Mouse (Mus musculus): ENCODE data around the gene Srek1.
A peak's percentile ranks its signal among the peaks of the same experiment; 100 is the strongest.

Gene Srek1

GRCm38 (mm10) chr13:103761971-103762370 is 12.4 kb downstream of the Srek1 start:
- TF ChIP-seq CTCF (conservative IDR thresholded peaks at IDR 0.05; ENCODE audit: low read length) (no peak), POU5F1 (IDR thresholded peaks at IDR 0.05; ENCODE audit: borderline replicate concordance, low read length) (no peak), NANOG (IDR thresholded peaks at IDR 0.05; ENCODE audit: borderline replicate concordance, low read length) (no peak)
- no peaks in the 10 kb centered on the region for H3K27me3 ChIP-seq (ENCODE audit: insufficient read depth, low read length)

GRCm38 (mm10) chr13:103751421-103751820 is 23.0 kb downstream of the Srek1 start:
- H3K9me3 ChIP-seq (ENCODE audit: low read length), result peaks cover 4% of the 10 kb centered on the region; the same call in 1 of the 2 replicates

More at GRCm38 (mm10) chr13:103761971-103762370, 12.4 kb downstream of the Srek1 start:
- H3K36me3 ChIP-seq (ENCODE audit: insufficient read depth, low read length), result peaks cover 87% of the 10 kb centered on the region
- H3K4me3 ChIP-seq (replicated peaks; ENCODE audit: low read length), result no peak overlapping the region
- no peaks in the 10 kb centered on the region for H3K9me3 ChIP-seq (ENCODE audit: low read length)
- no peaks in the 10 kb centered on the region for H3K4me1 ChIP-seq (replicated peaks; ENCODE audit: low read depth, low read length)

GRCm38 (mm10) chr13:103745688-103746087 is 28.7 kb downstream of the Srek1 start:
- H3K36me3 ChIP-seq (ENCODE audit: insufficient read depth, low read length), result peaks cover 97% of the 10 kb centered on the region

More at GRCm38 (mm10) chr13:103751421-103751820, 23.0 kb downstream of the Srek1 start:
- TF ChIP-seq CTCF (conservative IDR thresholded peaks at IDR 0.05; ENCODE audit: low read length) (peak; percentile 21), POU5F1 (IDR thresholded peaks at IDR 0.05; ENCODE audit: borderline replicate concordance, low read length) (no peak)
- H3K4me3 ChIP-seq (replicated peaks; ENCODE audit: low read length), result no peak overlapping the region
- H3K27me3 ChIP-seq (ENCODE audit: insufficient read depth, low read length), result no peaks in the 10 kb centered on the region
- H3K36me3 ChIP-seq (ENCODE audit: insufficient read depth, low read length), result peaks cover 86% of the 10 kb centered on the region
- H3K4me1 ChIP-seq (replicated peaks; ENCODE audit: low read depth, low read length), result no peaks in the 10 kb centered on the region

GRCm38 (mm10) chr13:103745160-103745559 is 29.2 kb downstream of the Srek1 start:
- TF ChIP-seq POU5F1 (IDR thresholded peaks at IDR 0.05; ENCODE audit: borderline replicate concordance, low read length) (no peak), NANOG (IDR thresholded peaks at IDR 0.05; ENCODE audit: borderline replicate concordance, low read length) (no peak), CTCF (conservative IDR thresholded peaks at IDR 0.05; ENCODE audit: low read length) (no peak)
- no peaks in the 10 kb centered on the region for H3K27me3 ChIP-seq (ENCODE audit: insufficient read depth, low read length)
- peaks cover 28% of the 10 kb centered on the region for H3K9me3 ChIP-seq (ENCODE audit: low read length)
- no peaks in the 10 kb centered on the region for H3K4me1 ChIP-seq (replicated peaks; ENCODE audit: low read depth, low read length)
- H3K4me3 ChIP-seq (replicated peaks; ENCODE audit: low read length), result no peak overlapping the region
- H3K36me3 ChIP-seq (ENCODE audit: insufficient read depth, low read length), result peaks cover 95% of the 10 kb centered on the region

More at GRCm38 (mm10) chr13:103745688-103746087, 28.7 kb downstream of the Srek1 start:
- H3K27me3 ChIP-seq (ENCODE audit: insufficient read depth, low read length), result no peaks in the 10 kb centered on the region
- TF ChIP-seq POU5F1 (IDR thresholded peaks at IDR 0.05; ENCODE audit: borderline replicate concordance, low read length), result no peak
- TF ChIP-seq NANOG (IDR thresholded peaks at IDR 0.05; ENCODE audit: borderline replicate concordance, low read length), result no peak
- no peak for TF ChIP-seq CTCF (conservative IDR thresholded peaks at IDR 0.05; ENCODE audit: low read length)
- H3K4me1 ChIP-seq (replicated peaks; ENCODE audit: low read depth, low read length), result no peaks in the 10 kb centered on the region
- H3K9me3 ChIP-seq (ENCODE audit: low read length), result peaks cover 28% of the 10 kb centered on the region
- H3K4me3 ChIP-seq (replicated peaks; ENCODE audit: low read length), result no peak overlapping the region

- H3K9me3 ChIP-seq (ENCODE audit: low read length), result no peaks in the 10 kb centered on the region
- TF ChIP-seq POU5F1 (IDR thresholded peaks at IDR 0.05; ENCODE audit: borderline replicate concordance, low read length), result no peak
- no peak for TF ChIP-seq NANOG (IDR thresholded peaks at IDR 0.05; ENCODE audit: borderline replicate concordance, low read length)
- TF ChIP-seq CTCF (conservative IDR thresholded peaks at IDR 0.05; ENCODE audit: low read length), result no peak
- peaks cover 53% of the 10 kb centered on the region for H3K36me3 ChIP-seq (ENCODE audit: insufficient read depth, low read length)
- no peak overlapping the region for H3K4me3 ChIP-seq (replicated peaks; ENCODE audit: low read length)
- no peaks in the 10 kb centered on the region for H3K4me1 ChIP-seq (replicated peaks; ENCODE audit: low read depth, low read length)
- H3K27me3 ChIP-seq (ENCODE audit: insufficient read depth, low read length), result no peaks in the 10 kb centered on the region
These were observed 38.9 kb downstream of the Srek1 start for GRCm38 (mm10) chr13:103735330-103736007.

- Histone ChIP-seq H3K4me1 (replicated peaks; ENCODE audit: low read depth, low read length) (no peaks in the 10 kb centered on the region), H3K9me3 (ENCODE audit: low read length) (peaks cover 23% of the 10 kb centered on the region), H3K27me3 (ENCODE audit: insufficient read depth, low read length) (no peaks in the 10 kb centered on the region), H3K36me3 (ENCODE audit: insufficient read depth, low read length) (no peaks in the 10 kb centered on the region), H3K4me3 (replicated peaks; ENCODE audit: low read length) (no peak overlapping the region)
- TF ChIP-seq CTCF (conservative IDR thresholded peaks at IDR 0.05; ENCODE audit: low read length), result no peak
- no peak for TF ChIP-seq NANOG (IDR thresholded peaks at IDR 0.05; ENCODE audit: borderline replicate concordance, low read length)
- no peak for TF ChIP-seq POU5F1 (IDR thresholded peaks at IDR 0.05; ENCODE audit: borderline replicate concordance, low read length)
These were observed 47.5 kb downstream of the Srek1 start for GRCm38 (mm10) chr13:103726872-103727271.

- Histone ChIP-seq H3K4me1 (replicated peaks; ENCODE audit: low read depth, low read length) (no peaks in the 10 kb centered on the region), H3K9me3 (ENCODE audit: low read length) (peaks cover 32% of the 10 kb centered on the region), H3K36me3 (ENCODE audit: insufficient read depth, low read length) (no peaks in the 10 kb centered on the region), H3K4me3 (replicated peaks; ENCODE audit: low read length) (no peak overlapping the region), H3K27me3 (ENCODE audit: insufficient read depth, low read length) (no peaks in the 10 kb centered on the region)
- TF ChIP-seq NANOG (IDR thresholded peaks at IDR 0.05; ENCODE audit: borderline replicate concordance, low read length), result no peak
- TF ChIP-seq POU5F1 (IDR thresholded peaks at IDR 0.05; ENCODE audit: borderline replicate concordance, low read length), result no peak
- TF ChIP-seq CTCF (conservative IDR thresholded peaks at IDR 0.05; ENCODE audit: low read length), result no peak
These were observed 62.9 kb downstream of the Srek1 start for GRCm38 (mm10) chr13:103711406-103712025.

- H3K4me3 ChIP-seq (replicated peaks; ENCODE audit: low read length), result no peak overlapping the region
- H3K36me3 ChIP-seq (ENCODE audit: insufficient read depth, low read length), result no peaks in the 10 kb centered on the region
- no peaks in the 10 kb centered on the region for H3K4me1 ChIP-seq (replicated peaks; ENCODE audit: low read depth, low read length)
- H3K9me3 ChIP-seq (ENCODE audit: low read length), result peaks cover 30% of the 10 kb centered on the region
- H3K27me3 ChIP-seq (ENCODE audit: insufficient read depth, low read length), result no peaks in the 10 kb centered on the region
- TF ChIP-seq POU5F1 (IDR thresholded peaks at IDR 0.05; ENCODE audit: borderline replicate concordance, low read length) (no peak), CTCF (conservative IDR thresholded peaks at IDR 0.05; ENCODE audit: low read length) (peak; percentile 6; the same call in 1 of the 2 replicates), NANOG (IDR thresholded peaks at IDR 0.05; ENCODE audit: borderline replicate concordance, low read length) (no peak)
These were observed 64.0 kb downstream of the Srek1 start for GRCm38 (mm10) chr13:103710359-103710781.
